Mouse (Mus musculus) brain, embryonic 14.5 days (tissue): ENCODE measurements around the gene Apbb1.

Experiments used
- CTCF ChIP-seq: fragments of 200-500 bp; IDR thresholded peaks from 2 replicates; pipeline ENCODE4 v1.5.1; 2012; ENCODE audit warnings: inconsistent platforms, mild to moderate bottlenecking, moderate library complexity, borderline replicate concordance; ENCODE audit not compliant: insufficient read depth, insufficient read length; ENCODE audit errors: extremely low read depth
- POLR2A ChIP-seq: fragments of 200-500 bp; IDR thresholded peaks from 2 replicates; pipeline ENCODE4 v1.6.1; 2012; ENCODE audit warnings: mild to moderate bottlenecking, inconsistent platforms, borderline replicate concordance; ENCODE audit not compliant: poor library complexity, insufficient read depth, insufficient read length, severe bottlenecking; ENCODE audit errors: extremely low read depth

GRCm38 (mm10) chr7:105581959-105582358 lies 506 bp upstream of the Apbb1 start:
- TF ChIP-seq CTCF: no peak
- no peak for TF ChIP-seq POLR2A
